10 mouse cellular contexts compared by ENCODE assay signal in the genomic region with DNA sequence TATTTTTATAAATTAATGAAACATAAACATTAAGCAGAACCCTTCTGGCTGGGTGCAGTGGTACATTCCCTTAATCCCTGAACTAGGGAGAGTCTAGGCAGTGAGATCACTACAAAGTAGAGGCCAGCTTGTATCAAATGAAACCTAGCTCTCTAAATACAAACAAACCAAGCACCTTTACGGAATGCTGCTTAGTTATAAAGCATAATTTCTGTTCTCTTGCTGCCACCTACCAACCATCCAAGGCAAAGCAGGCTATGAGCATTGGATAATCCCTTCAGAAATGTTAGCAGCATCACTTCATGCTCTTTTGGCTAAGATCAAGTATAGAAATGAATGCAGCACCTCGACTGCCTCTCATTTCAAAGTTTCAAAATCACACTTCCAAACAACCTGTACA. TPM values are rescaled to one million over a fixed set of nuclear protein-coding genes. Genes with fewer than 3 reads are reported as not detected.
A peak's percentile ranks its signal among the peaks of the same experiment; 100 is the strongest.
DNase-seq lines count a peak whose midpoint lies in the region; ATAC-seq and TF ChIP-seq lines count a peak whose summit lies in the region.
"Had no signal": no experiment of that assay in that cellular context is flagged by ENCODE, and none has a peak within 500 bp of the region (broad histone marks: within the 10 kb centered on the region; RNA-seq: fewer than 3 reads in every experiment).

No protein-coding gene starts in this region.

- no peak overlapping the region for H3K4me3 ChIP-seq in heart, postnatal 0 days (ENCODE audit: low read depth, low read length)
- H3K4me3 ChIP-seq in heart, embryonic 10.5 days: no peak overlapping the region
- H3K4me3 ChIP-seq in ES-E14 (ENCODE audit: insufficient read depth in 1 of 2, low read depth in 1 of 2, low read length in 2 of 2, poor library complexity in 1 of 2, severe bottlenecking in 1 of 2): no peak overlapping the region
- H3K4me3 ChIP-seq in hindbrain, embryonic 13.5 days: no peak overlapping the region
- H3K4me3 ChIP-seq: heart, embryonic 15.5 days; myocyte had no signal

- no peaks in the 10 kb centered on the region for H3K9me3 ChIP-seq in heart, postnatal 0 days (replicated peaks; ENCODE audit: control insufficient read depth, low read length)
- no peaks in the 10 kb centered on the region for H3K9me3 ChIP-seq in heart, embryonic 10.5 days
- H3K9me3 ChIP-seq in ES-E14 (ENCODE audit: control insufficient read depth, insufficient read depth, low read depth, low read length): no peaks in the 10 kb centered on the region
- no peaks in the 10 kb centered on the region for H3K9me3 ChIP-seq in hindbrain, embryonic 13.5 days
- H3K9me3 ChIP-seq: heart, embryonic 15.5 days had no signal

- in situ Hi-C loops in ES-E14 (cut with MboI; ENCODE audit: low sequenced_read_pairs in 2 of 2, unreplicated experiment in 2 of 2): loop anchor here (25.0 kb wide), 2 partner anchors 420 to 705 kb away; partner anchors contain the start of gene Stc2 (in 1 of the 2)

- H3K9ac ChIP-seq in heart, postnatal 0 days (replicated peaks; ENCODE audit: low read depth, low read length): no peak overlapping the region
- H3K9ac ChIP-seq in ES-E14 (ENCODE audit: insufficient read depth, low read depth, low read length, poor library complexity, severe bottlenecking): no peak overlapping the region
- H3K9ac ChIP-seq in hindbrain, embryonic 13.5 days: no peak overlapping the region
- H3K9ac ChIP-seq: heart, embryonic 15.5 days had no signal

- WGBS in heart, postnatal 0 days: 13% methylated on average over 2 of the region's 2 CpGs
- 35% methylated on average over 2 of the region's 2 CpGs for WGBS in heart, embryonic 10.5 days
- WGBS in hindbrain, embryonic 13.5 days: 42% methylated on average over 2 of the region's 2 CpGs

- DNase-seq in heart, postnatal 0 days (ENCODE audit: low spot score): peak; percentile 70
- DNase-seq in heart, embryonic 10.5 days (ENCODE audit: low spot score): no peak
- DNase-seq in ES-E14 (ENCODE audit: low read depth, low spot score): peak; percentile 20
- peak; percentile 66 to 74 for DNase-seq in cerebellum, postnatal 10 days
- DNase-seq in layer of hippocampus, postnatal 10 days (ENCODE audit: low spot score in 2 of 2): peak; percentile 31 to 52
- DNase-seq in retina, adult 2 months (ENCODE audit: low read depth, low spot score): peak; percentile 32
- DNase-seq in spleen, adult 12 weeks (ENCODE audit: low spot score): no peak

- H3K27me3 ChIP-seq in heart, postnatal 0 days (ENCODE audit: control insufficient read depth, insufficient read depth, low read length): no peaks in the 10 kb centered on the region
- no peaks in the 10 kb centered on the region for H3K27me3 ChIP-seq in heart, embryonic 10.5 days (ENCODE audit: insufficient read depth, poor library complexity, severe bottlenecking)
- H3K27me3 ChIP-seq in hindbrain, embryonic 13.5 days: no peaks in the 10 kb centered on the region
- H3K27me3 ChIP-seq: heart, embryonic 15.5 days had no signal

- no peaks in the 10 kb centered on the region for H3K36me3 ChIP-seq in heart, postnatal 0 days (replicated peaks; ENCODE audit: control insufficient read depth, insufficient read depth, low read length)
- no peaks in the 10 kb centered on the region for H3K36me3 ChIP-seq in heart, embryonic 10.5 days
- no peaks in the 10 kb centered on the region for H3K36me3 ChIP-seq in ES-E14 (ENCODE audit: control insufficient read depth, insufficient read depth, low read length, poor library complexity, severe bottlenecking)
- H3K36me3 ChIP-seq in hindbrain, embryonic 13.5 days: no peaks in the 10 kb centered on the region
- H3K36me3 ChIP-seq: heart, embryonic 15.5 days had no signal

- no peak overlapping the region for H3K27ac ChIP-seq in heart, postnatal 0 days (ENCODE audit: low read depth)
- H3K27ac ChIP-seq in heart, embryonic 10.5 days: no peak overlapping the region
- no peak overlapping the region for H3K27ac ChIP-seq in ES-E14 (ENCODE audit: insufficient read depth, low read depth, low read length, poor library complexity, severe bottlenecking)
- no peak overlapping the region for H3K27ac ChIP-seq in hindbrain, embryonic 13.5 days
- H3K27ac ChIP-seq: heart, embryonic 15.5 days had no signal

- TF ChIP-seq CTCF in heart, postnatal 0 days (IDR thresholded peaks at IDR 0.05; ENCODE audit: low read depth): peak; percentile 90

- ATAC-seq in heart, postnatal 0 days (ENCODE audit: insufficient read depth, low read depth): peak; percentile 87
- ATAC-seq in hindbrain, embryonic 13.5 days (ENCODE audit: low FRiP score): peak; percentile 85

- TF ChIP-seq EP300 in heart, postnatal 0 days (IDR thresholded peaks at IDR 0.05; ENCODE audit: low read depth): no peak

- no peaks in the 10 kb centered on the region for H3K4me1 ChIP-seq in heart, postnatal 0 days (ENCODE audit: control insufficient read depth, insufficient read depth)
- no peaks in the 10 kb centered on the region for H3K4me1 ChIP-seq in heart, embryonic 10.5 days
- H3K4me1 ChIP-seq in ES-E14 (ENCODE audit: control insufficient read depth in 2 of 2, insufficient read depth in 2 of 2, low read length in 2 of 2, poor library complexity in 1 of 2): peaks cover 0 to 2% of the 10 kb centered on the region in 2 experiments; a peak in 2 of 4 replicates
- no peaks in the 10 kb centered on the region for H3K4me1 ChIP-seq in hindbrain, embryonic 13.5 days (replicated peaks)
- H3K4me1 ChIP-seq: heart, embryonic 15.5 days had no signal

- no peak overlapping the region for H3K4me2 ChIP-seq in heart, postnatal 0 days (ENCODE audit: low read depth, low read length)
- no peak overlapping the region for H3K4me2 ChIP-seq in hindbrain, embryonic 13.5 days
- H3K4me2 ChIP-seq: heart, embryonic 15.5 days had no signal

TF ChIP-seq in ES-E14, 5 proteins besides CTCF, POLR2A, EP300 and RAD21:
- TF ChIP-seq ZC3H11A (IDR thresholded peaks at IDR 0.05; ENCODE audit: borderline replicate concordance, low read depth, low read length) (peak; percentile 59; the same call in 1 of the 2 replicates), MAFK (IDR thresholded peaks at IDR 0.05; ENCODE audit: insufficient read depth, low read depth, low read length) (no peak), HCFC1 (IDR thresholded peaks at IDR 0.05; ENCODE audit: borderline replicate concordance, insufficient read depth, low read length) (no peak)

RNA-seq across cellular contexts. Expression of gene Acyp2, which starts 7.7 kb away (rescaled TPM):
- total RNA-seq in heart, postnatal 0 days (2014; rRNA removed; ENCODE audit: low replicate concordance): 27.6 and 31.4 TPM in 2 replicates
- 85.8 and 91.0 TPM in 2 replicates for polyA plus RNA-seq in heart, postnatal 0 days (2015; fragmentation: Nextera tagmentation; extraction: Ambion mirVana)
- polyA plus RNA-seq in heart, embryonic 10.5 days (2016; fragmentation: Nextera tagmentation; extraction: Ambion mirVana): 12.2 and 19.8 TPM in 2 replicates
- total RNA-seq in ES-E14 (2012; rRNA removed): 2.3 and 4.6 TPM in 2 replicates
- polyA plus RNA-seq in hindbrain, embryonic 13.5 days (2015; fragmentation: Nextera tagmentation; extraction: Ambion mirVana): 21.4 and 21.9 TPM in 2 replicates
- total RNA-seq in layer of hippocampus, postnatal 10 days (2021): 10 to 100 TPM; 26.3 to 26.8 TPM

Comparison
In these comparisons a context has a peak if more than half of its experiments do, and no peak if none do; other contexts are left out.
1. DNase-seq: peak in heart, postnatal 0 days (single experiment), ES-E14 (single experiment), cerebellum, postnatal 10 days (2 of 2), layer of hippocampus, postnatal 10 days (2 of 2) and retina, adult 2 months (single experiment); none in heart, embryonic 10.5 days (single experiment) and spleen, adult 12 weeks (single experiment).